Mouse (Mus musculus) left cerebral cortex, adult 9 months (tissue): Measurements from ENCODE around the gene Hrk.
A peak's percentile ranks its signal among the peaks of the same experiment; 100 is the strongest.

Experiments used
- DNase-seq, 2 experiments: peaks; one replicate each; pipeline ENCODE4 v3.0.0; 2022; ENCODE audit warnings: low spot score in 2 of 2

Gene Hrk

DNA sequence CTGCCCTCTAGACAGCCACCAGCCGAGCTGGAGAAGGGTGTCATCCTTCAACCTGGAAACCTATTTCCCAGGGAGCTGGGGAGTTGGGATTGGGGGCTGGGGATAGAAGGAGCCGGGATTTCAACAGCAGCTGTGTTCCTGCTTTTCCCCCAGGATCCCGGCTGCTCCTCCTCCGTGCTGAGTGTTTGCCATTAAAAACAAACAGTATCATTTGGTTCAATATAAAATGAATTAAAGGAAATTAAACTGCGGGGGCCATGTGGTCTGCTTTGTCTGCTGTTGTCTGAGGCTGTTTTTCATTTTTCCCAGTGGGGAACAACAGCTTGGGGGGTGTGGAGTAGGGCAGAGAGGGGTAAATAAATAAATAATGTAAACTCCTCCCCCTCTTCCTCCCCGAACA, 53.0 kb downstream of the Hrk start:
- DNase-seq = no peak

- DNase-seq = no peak
Observed at GRCm38 (mm10) chr5:118223142-118223757, 58.8 kb downstream of the Hrk start.

DNA sequence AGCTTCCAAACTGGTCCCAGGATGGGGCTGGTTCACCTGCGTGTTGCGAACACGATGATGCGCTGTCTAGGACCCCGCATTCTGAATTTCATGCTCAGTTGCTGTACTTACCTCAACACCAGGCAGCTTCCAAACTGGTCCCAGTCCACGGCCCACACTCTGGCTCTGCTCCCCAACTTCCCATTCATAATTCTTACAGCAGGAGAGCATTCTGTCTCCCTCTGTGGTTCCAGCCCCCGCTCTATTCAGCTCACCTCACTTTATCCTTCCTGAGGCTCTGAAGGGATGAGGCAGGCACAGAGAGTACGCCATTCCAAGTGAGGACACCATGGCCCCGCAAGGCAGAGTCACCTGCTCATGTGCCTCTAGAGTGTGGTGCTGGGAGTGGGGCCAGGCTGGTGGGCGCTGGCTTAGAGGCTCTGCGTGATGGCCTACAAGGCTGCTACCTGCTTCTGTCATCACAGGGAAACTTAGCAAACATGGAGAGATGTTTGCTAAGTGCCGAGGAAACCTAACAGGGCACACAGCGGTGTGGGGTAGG, 65.7 kb downstream of the Hrk start:
- DNase-seq = peak in 1 of 2 experiments; percentile 59

GRCm38 (mm10) chr5:118236891-118237290, 72.4 kb downstream of the Hrk start:
- DNase-seq = no peak
